Mouse (Mus musculus) heart, postnatal 0 days (tissue): ENCODE measurements around the gene Harbi1.

ENCODE experiments used
- CTCF ChIP-seq: IDR thresholded peaks from 2 replicates; pipeline ENCODE4 v1.5.1; 2016; ENCODE audit warnings: antibody characterized with exemption, control low read depth, low read depth
- EP300 ChIP-seq: IDR thresholded peaks from 2 replicates; pipeline ENCODE4 v1.6.1; 2016; ENCODE audit warnings: antibody characterized with exemption, low read depth

DNA sequence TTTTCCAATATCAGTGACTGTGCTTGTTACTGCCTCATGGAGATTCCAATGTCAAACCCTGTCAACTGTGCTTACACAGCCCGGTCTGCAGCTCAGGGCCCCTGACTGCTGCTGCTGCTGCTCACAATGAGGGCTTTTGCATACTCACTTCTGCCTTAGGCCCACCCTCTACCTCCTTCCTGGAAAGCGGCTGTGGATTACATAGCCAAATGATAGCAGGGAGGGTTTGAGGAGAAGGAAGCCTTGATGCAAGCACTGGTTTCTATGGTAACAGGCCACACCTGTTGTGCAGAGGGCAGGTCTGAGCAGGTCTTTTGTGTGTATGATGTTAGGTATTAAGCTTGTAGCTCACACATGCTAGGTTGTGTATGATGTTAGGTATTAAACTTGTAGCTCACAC lies 42.9 kb upstream of the Harbi1 start:
- TF ChIP-seq CTCF (no peak), EP300 (no peak)
